Mouse (Mus musculus) splenic B cell, adult 2 months (primary cell): ENCODE results near the gene Ispd.
"Not testable (repeated sequence)": the region's sequence is repeated elsewhere in the genome, so short reads cannot be mapped to it uniquely, and the experiment has no call there.

ENCODE experiments used
- DNase-seq: peaks from one replicate; pipeline ENCODE4 v3.0.0-alpha.2; 2011; ENCODE audit warnings: low read depth, low spot score
- H3K27me3 ChIP-seq: 2 replicates; pipeline ENCODE4 v1.6.1; 2012; ENCODE audit warnings: mild to moderate bottlenecking, low read length, moderate library complexity, mixed read lengths; ENCODE audit not compliant: control insufficient read depth, poor library complexity, insufficient read depth, severe bottlenecking
- H3K36me3 ChIP-seq: 2 replicates; pipeline ENCODE4 v1.6.1; 2012; ENCODE audit warnings: mild to moderate bottlenecking, low read length, moderate library complexity, mixed read lengths; ENCODE audit not compliant: control insufficient read depth, poor library complexity, insufficient read depth, severe bottlenecking

Gene Ispd

DNA sequence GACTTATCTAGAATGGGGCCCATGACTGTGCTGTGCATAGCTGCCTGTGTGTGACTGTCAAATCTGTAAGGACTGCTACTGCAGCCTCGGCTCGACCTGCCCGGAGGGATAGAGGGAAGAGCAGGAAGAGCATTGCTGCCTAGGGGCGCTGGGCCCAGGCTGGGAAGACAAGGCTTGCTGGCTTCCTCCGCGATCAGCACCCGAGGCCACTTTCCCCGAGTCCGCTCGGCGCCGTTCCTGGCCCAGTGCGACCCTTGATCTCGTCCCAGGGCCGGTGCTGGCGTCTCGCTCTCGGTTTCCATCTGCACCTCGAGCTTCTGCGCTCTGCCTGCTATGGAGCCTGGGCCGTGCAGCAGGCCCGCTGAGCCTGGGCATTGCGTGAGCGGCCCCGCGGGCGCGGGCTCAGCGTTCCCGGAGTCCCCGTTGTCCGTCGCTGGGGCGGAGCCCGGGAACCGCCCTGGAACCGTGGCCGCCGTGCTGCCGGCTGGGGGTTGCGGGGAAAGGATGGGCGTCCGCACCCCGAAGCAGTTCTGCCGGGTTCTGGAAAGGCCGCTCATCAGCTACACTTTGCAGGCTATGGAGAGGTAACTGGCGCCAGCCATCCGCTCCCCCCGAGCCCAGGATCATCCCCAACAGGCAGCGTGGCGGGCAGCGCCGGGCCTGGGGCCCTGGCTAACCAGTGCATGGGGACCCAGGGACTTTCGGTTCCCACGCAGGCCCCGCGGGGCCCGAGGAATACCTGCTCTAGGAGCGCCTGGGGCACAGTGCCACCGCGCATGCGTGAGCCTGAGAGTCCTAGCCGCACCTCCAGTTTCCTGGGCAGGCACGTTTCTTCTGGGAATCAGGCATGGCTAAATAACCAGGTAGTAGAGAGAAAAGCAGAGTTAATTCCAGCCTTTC lies at the start of gene Ispd, which contains the start of gene D630036H23Rik:
Ispd (plus strand) TSS at position 10 of the 900 bp plus-strand sequence.
D630036H23Rik (minus strand) TSS at position 741 of the 900 bp plus-strand sequence.
- DNase-seq: peak; percentile 67
- Histone ChIP-seq H3K36me3 (no peaks in the 10 kb centered on the region), H3K27me3 (no peaks in the 10 kb centered on the region)

GRCm38 (mm10) chr12:36332676-36333075 lies 48.6 kb upstream of the Ispd start:
- no peaks in the 10 kb centered on the region for H3K27me3 ChIP-seq
- no peaks in the 10 kb centered on the region for H3K36me3 ChIP-seq
- no peak for DNase-seq

- H3K36me3 ChIP-seq: no peaks in the 10 kb centered on the region
- H3K27me3 ChIP-seq: no peaks in the 10 kb centered on the region
- DNase-seq: no peak
These were observed 47.4 kb upstream of the Ispd start for GRCm38 (mm10) chr12:36333837-36334281.

- DNase-seq: no peak
- H3K36me3 ChIP-seq: no peaks in the 10 kb centered on the region
- no peaks in the 10 kb centered on the region for H3K27me3 ChIP-seq
These were observed 37.1 kb upstream of the Ispd start for GRCm38 (mm10) chr12:36344131-36344530.

- DNase-seq: peak; percentile 75
- Histone ChIP-seq H3K36me3 (no peaks in the 10 kb centered on the region), H3K27me3 (no peaks in the 10 kb centered on the region)
These were observed 21.2 kb upstream of the Ispd start for GRCm38 (mm10) chr12:36360064-36360463.

DNA sequence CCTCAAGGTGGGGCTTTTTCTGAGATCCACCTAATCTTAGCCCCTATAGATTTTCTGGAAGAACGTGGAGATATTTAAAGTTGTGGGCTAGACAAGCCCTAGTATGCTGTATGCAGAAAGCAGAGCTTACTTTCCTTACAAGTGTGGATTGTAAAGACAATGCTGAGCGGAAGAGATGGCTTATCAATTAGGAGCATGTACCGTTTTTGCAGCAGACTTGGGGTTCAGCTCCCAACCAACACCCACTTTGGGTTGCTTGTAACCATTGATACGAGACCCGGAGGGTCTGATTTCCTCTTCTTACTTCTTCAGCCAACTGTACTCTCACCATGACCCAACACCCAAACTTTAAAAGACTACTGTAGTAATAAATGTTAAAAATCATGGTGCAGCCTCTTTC lies 20.6 kb upstream of the Ispd start:
- Histone ChIP-seq H3K27me3 (no peaks in the 10 kb centered on the region), H3K36me3 (no peaks in the 10 kb centered on the region)
- DNase-seq: no peak

DNA sequence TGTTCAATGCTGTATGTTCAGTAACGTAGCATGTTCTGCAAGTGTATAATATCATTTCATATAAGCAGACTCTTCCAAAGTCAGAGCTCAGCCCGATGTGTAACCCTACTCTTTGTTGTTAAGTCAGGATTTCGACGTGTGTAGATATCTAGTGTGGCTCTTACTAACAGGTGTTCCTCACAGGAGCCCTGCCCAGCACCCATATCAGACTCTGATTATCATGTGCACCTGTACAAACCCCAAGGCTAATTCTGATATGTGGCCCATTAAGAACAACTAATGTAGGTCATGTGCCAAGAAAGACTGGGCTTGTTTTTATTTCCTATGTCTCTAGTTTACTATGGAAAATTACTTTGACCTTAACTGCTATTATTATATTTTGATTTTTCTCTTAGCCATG lies 17.2 kb upstream of the Ispd start:
- Histone ChIP-seq H3K27me3 (no peaks in the 10 kb centered on the region), H3K36me3 (no peaks in the 10 kb centered on the region)
- no peak for DNase-seq

DNA sequence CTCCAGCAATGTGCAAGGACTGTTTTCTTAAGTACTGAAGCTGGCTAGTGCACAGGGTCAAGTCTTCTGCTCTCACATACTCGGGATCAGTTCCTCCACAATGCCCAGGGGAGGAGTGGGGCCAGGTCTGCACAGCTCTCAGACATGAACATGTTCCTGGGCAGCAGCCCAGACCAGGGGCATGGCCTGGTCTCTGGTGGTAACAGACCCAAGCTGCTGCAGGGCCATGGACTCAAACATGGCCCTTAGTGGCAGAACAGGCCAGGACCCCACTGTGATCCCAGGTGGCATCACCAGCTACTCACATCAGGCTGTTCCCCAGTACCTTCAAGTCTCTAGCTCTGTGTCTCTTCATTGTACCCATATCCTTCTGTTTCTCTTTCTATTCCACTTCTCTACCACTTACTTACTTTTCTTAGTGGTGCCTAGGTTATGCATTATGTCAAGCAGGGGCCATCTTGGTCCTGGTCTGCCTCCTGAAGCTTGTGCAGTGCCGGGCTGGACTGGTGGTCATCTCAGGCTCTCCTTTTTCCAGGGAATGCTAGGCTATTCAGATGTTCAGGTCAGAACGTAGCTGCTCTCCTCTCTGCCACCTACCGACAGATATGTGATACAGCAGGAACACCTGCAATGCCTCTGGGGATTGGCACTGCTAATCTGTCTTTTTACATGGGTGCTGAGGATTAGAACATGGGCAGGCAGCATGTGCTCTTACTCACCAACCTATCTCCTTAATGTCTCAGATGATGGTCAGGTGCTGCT lies 7.8 kb upstream of the Ispd start:
- no peaks in the 10 kb centered on the region for H3K27me3 ChIP-seq
- DNase-seq: peak; percentile 42
- no peaks in the 10 kb centered on the region for H3K36me3 ChIP-seq

DNA sequence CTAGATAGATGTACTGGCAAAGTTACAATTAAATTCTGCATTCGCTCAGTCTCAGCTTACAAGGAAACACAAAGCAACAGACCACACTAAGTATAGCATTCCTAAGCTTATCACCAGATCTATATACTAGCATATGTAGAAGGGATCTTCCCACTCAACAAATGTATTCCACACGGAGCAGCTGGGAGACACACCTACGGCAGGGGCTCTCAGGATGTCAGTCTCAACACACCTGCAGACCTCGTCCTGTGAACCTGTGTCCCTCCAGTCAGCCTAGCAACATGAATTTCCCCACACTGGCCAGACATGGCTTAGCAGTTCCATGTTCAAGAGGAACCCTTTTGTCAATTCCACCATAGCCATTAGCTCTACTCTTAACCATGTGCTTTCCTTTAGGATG lies 4.9 kb upstream of the Ispd start:
- H3K36me3 ChIP-seq, H3K27me3 ChIP-seq, DNase-seq: not testable (repeated sequence)

GRCm38 (mm10) chr12:36380254-36380653 lies 996 bp upstream of the Ispd start:
- Histone ChIP-seq H3K36me3 (no peaks in the 10 kb centered on the region), H3K27me3 (no peaks in the 10 kb centered on the region)
- no peak for DNase-seq

GRCm38 (mm10) chr12:36380806-36381205 lies 444 bp upstream of the Ispd start:
- Histone ChIP-seq H3K27me3 (no peaks in the 10 kb centered on the region), H3K36me3 (no peaks in the 10 kb centered on the region)
- no peak for DNase-seq

DNA sequence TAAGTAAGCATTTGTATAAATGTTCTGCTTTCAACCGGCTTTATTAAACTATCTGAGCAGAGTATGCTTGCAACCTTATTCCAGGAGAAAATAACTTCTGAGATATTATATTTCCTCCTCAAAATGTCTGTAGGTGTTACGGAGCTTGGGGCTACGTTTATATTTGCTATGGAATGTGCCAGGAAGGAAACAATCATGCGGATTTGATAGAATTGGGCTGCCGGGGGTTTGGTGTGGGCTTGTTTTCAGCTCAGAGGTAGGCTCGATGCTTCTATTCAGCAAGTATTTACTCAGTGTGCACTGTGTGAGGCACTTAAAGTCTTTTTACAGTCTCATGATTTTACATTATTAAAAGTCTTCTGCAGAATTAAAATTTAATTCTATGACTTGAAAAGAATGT lies 4.1 kb downstream of the Ispd start:
- Histone ChIP-seq H3K36me3 (no peaks in the 10 kb centered on the region), H3K27me3 (no peaks in the 10 kb centered on the region)
- no peak for DNase-seq

DNA sequence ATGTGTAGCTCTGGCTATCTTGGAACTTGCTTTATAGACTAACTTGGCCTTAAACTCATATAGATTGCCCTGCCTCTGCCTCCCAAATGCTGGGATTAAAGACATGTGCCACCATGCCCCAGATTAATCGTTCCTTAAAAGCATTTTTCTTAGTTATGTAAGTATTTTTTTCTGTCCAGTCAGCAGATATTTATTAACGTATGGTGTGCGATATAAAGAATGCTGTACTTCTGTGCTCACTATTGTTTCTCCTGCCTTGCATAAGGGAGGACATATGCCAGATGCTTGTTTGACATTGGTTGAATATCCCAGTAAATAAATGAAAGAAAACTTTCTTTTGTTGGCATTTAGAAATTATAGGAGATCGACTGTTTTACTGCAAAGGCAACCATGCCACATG lies 5.7 kb downstream of the Ispd start:
- no peak for DNase-seq
- no peaks in the 10 kb centered on the region for H3K27me3 ChIP-seq

GRCm38 (mm10) chr12:36395115-36395514 lies 13.9 kb downstream of the Ispd start:
- DNase-seq: no peak
- no peaks in the 10 kb centered on the region for H3K36me3 ChIP-seq
- H3K27me3 ChIP-seq: no peaks in the 10 kb centered on the region

More for the DNA sequence above, 5.7 kb downstream of the Ispd start:
- no peaks in the 10 kb centered on the region for H3K36me3 ChIP-seq

DNA sequence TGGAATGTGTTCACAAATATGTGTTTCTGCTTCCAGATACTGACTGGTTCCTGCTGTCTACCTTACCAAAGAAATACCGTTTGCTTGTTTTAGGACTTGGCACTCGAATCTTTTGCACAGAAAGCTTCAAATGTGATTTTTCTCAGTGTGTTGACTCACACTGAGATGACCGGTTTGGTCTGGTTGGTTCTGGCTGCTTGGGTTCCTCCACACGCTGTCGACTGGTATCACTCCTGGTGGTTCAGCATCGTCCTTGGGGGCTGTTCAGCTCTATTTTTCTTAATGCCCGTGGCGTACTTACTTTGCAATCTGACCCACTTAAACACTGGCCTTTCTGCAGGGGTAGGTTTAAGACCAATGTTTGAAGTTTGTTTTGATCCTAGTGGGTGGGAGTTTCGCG lies 42.4 kb downstream of the Ispd start:
- DNase-seq: no peak
- Histone ChIP-seq H3K36me3 (no peaks in the 10 kb centered on the region), H3K27me3 (no peaks in the 10 kb centered on the region)
